Mouse (Mus musculus) lung, adult 2 months (tissue): ENCODE results near the gene Pop5.

Experiments
- CTCF ChIP-seq: fragments of 200-500 bp; IDR thresholded peaks from 2 replicates; pipeline ENCODE4 v1.5.1; 2011; ENCODE audit warnings: mild to moderate bottlenecking, low read length, control low read depth; ENCODE audit not compliant: insufficient read depth
- POLR2A ChIP-seq: fragments of 200-500 bp; IDR thresholded peaks from 2 replicates; pipeline ENCODE4 v1.6.1; 2011; ENCODE audit warnings: low read depth, mild to moderate bottlenecking, control low read depth, low read length, borderline replicate concordance; ENCODE audit errors: extremely low read depth

- TF ChIP-seq CTCF (no peak), POLR2A (no peak)
These were observed 27.0 kb upstream of the Pop5 start for GRCm38 (mm10) chr5:115208601-115209000.
